Mouse (Mus musculus) lung, embryonic 16.5 days (tissue): Measurements from ENCODE around the gene Tmem132c. TPM values are rescaled to one million over a fixed set of nuclear protein-coding genes. Genes with fewer than 3 reads are reported as not detected.

Source experiments
- ATAC-seq: fragments of 200-750 bp; cut with Nextera tagmentation; 2 replicates; pipeline ENCODE4 v1.8.0; 2017; ENCODE audit warnings: low read depth, mild to moderate bottlenecking, moderate library complexity
- H3K27ac ChIP-seq: fragments of 300-500 bp; sonication (generic); 2 replicates; pipeline ENCODE4 v1.5.1; 2014; ENCODE audit warnings: mild to moderate bottlenecking, control low read depth, low read length
- H3K27me3 ChIP-seq: fragments of 300-500 bp; sonication (generic); 2 replicates; pipeline ENCODE4 v1.6.1; 2014; ENCODE audit warnings: low read depth, low read length, mixed read lengths; ENCODE audit not compliant: control insufficient read depth, insufficient read depth
- H3K36me3 ChIP-seq: fragments of 300-500 bp; sonication (generic); 2 replicates; pipeline ENCODE4 v1.6.1; 2014; ENCODE audit warnings: low read length; ENCODE audit not compliant: control insufficient read depth, insufficient read depth
- H3K4me1 ChIP-seq: fragments of 300-500 bp; sonication (generic); replicated peaks from 2 replicates; pipeline ENCODE4 v1.6.1; 2014; ENCODE audit warnings: low read length, mixed read lengths; ENCODE audit not compliant: control insufficient read depth, insufficient read depth
- H3K4me2 ChIP-seq: fragments of 300-500 bp; sonication (generic); 2 replicates; pipeline ENCODE4 v1.6.1; 2014; ENCODE audit warnings: low read depth, low read length, control low read depth
- H3K4me3 ChIP-seq: fragments of 300-500 bp; sonication (generic); 2 replicates; pipeline ENCODE4 v1.5.1; 2014; ENCODE audit warnings: mild to moderate bottlenecking, low read length, control low read depth
- H3K9ac ChIP-seq: fragments of 300-500 bp; sonication (generic); 2 replicates; pipeline ENCODE4 v1.6.1; 2014; ENCODE audit warnings: low read length, control low read depth
- H3K9me3 ChIP-seq: fragments of 300-500 bp; sonication (generic); 2 replicates; pipeline ENCODE4 v1.6.1; 2016; ENCODE audit warnings: low read length; ENCODE audit not compliant: control insufficient read depth
- WGBS: fragments of 180-500 bp; shearing (Covaris S2); extraction: QIAGEN DNeasy Blood & Tissue Kit; methylation state at CpG from one replicate; pipeline ENCODE4 v1.1.7; 2014; 5-methylcytosine and 5-hydroxymethylcytosine counted together
- polyA plus RNA-seq: library from polyadenylated mRNA; unstranded; fragments of >200 nt; fragmentation: Nextera tagmentation; extraction: Ambion mirVana; gene quantifications from 2 replicates; pipeline ENCODE4 v1.2.1, GENCODE M21; 2015

Gene Tmem132c
- polyA plus RNA-seq, 1 experiment from 2014 or later = 14.2 TPM

DNA sequence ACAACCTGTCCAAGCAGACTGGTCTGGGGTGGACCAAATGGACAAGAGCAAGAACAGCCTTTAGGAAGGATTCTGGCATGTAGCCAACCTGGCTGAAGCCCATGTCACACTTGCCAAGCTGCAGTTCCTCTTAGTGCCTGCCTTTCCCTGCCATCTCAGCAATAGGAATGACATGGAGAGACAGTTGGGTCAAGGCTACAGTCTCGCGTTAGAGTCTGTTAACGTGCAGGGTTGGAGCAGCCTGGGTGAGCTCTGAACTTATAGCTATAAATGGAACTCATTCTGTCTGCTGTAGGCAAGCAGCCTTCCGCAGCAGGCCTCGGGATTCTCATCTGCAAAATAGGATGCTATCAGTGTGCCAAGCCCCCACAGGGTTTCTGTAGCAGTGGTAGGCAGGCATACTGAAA, 305.0 kb downstream of the Tmem132c start:
- no peak overlapping the region for H3K27ac ChIP-seq
- H3K9ac ChIP-seq = no peak overlapping the region
- no peak overlapping the region for H3K4me2 ChIP-seq
- H3K4me1 ChIP-seq = no peaks in the 10 kb centered on the region
- no peaks in the 10 kb centered on the region for H3K36me3 ChIP-seq
- ATAC-seq = no peak
- H3K4me3 ChIP-seq = no peak overlapping the region
- 76% methylated on average over 5 of the region's 5 CpGs for WGBS
- H3K27me3 ChIP-seq = no peaks in the 10 kb centered on the region
- no peaks in the 10 kb centered on the region for H3K9me3 ChIP-seq

GRCm38 (mm10) chr5:127548136-127548535, 306.5 kb downstream of the Tmem132c start:
- 78% methylated on average over 2 of the region's 2 CpGs for WGBS
- H3K27ac ChIP-seq = no peak overlapping the region
- H3K4me1 ChIP-seq = no peaks in the 10 kb centered on the region
- no peaks in the 10 kb centered on the region for H3K9me3 ChIP-seq
- H3K4me2 ChIP-seq = no peak overlapping the region
- H3K4me3 ChIP-seq = no peak overlapping the region
- ATAC-seq = no peak
- H3K27me3 ChIP-seq = no peaks in the 10 kb centered on the region
- no peak overlapping the region for H3K9ac ChIP-seq
- H3K36me3 ChIP-seq = no peaks in the 10 kb centered on the region

DNA sequence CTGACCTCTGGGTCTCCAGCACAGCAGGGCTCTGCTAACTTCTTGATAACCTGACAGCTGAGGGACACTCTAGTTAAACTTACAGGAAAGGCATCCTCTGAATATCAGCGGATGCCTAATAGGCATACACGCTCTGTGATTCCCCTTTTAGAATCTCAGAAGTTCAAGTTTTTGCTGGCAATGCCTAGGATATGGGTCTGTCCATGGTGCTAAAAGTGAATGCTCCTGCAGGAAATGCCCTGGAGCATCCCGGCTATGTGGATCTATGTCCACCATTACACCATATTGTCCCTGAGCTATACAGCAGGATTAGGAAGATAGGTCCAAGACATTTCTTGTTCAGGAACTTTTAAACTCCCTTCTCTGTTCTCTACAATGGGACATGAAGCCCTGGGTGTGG, 319.5 kb downstream of the Tmem132c start:
- Histone ChIP-seq H3K4me2 (no peak overlapping the region), H3K9me3 (no peaks in the 10 kb centered on the region), H3K36me3 (peaks cover 5% of the 10 kb centered on the region), H3K27me3 (no peaks in the 10 kb centered on the region), H3K4me1 (no peaks in the 10 kb centered on the region), H3K9ac (no peak overlapping the region), H3K27ac (no peak overlapping the region), H3K4me3 (no peak overlapping the region)
- ATAC-seq = no peak
- WGBS = 80% methylated on average over 3 of the region's 3 CpGs

DNA sequence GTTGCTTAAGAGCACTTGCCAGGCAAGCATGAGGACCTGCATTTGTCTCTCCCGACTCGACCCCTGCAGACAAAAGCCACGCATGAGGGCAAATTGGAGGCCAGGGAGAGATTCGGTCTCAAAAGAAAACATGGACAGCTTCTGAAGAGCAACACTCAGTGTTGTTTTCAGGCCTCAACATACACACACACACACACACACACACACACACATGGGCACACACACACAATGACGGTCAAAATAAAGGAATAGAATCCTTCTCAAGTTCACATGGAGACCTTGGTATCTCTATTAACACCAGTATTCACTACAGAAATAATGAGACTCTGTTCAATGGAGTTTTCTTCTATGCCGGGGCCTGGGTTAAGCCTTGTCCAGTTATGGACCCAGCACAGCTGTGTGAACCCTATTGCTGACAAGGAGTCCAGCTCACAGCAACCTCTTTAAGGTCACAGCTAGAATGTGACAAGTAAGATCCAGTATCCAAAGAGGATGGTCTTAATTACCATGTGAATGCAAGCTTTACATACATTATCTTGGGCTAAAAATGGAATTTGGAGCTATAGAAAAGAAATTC, 325.6 kb downstream of the Tmem132c start:
- whole genome bisulfite sequencing = 82% methylated on average over 6 of the region's 6 CpGs

DNA sequence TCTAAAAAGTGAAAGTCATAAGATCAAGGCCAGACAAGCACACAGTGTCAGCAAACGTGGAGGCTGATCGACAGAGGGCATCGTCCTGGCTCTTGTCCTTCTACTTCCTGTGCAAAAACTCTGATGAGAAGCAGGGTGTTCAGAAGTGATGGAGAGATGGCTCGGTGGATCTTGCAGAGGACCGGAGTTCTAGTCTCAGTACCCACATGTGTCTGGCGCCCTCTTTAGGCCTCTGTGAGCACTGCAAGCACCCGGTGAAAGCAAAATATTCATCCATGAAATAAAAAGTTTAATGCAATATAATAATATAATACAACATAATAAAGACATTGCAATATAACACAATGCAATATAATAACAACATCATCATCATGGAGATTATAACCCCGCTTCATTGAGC, 335.8 kb downstream of the Tmem132c start:
- WGBS = 45% methylated on average over 8 of the region's 8 CpGs
- no peaks in the 10 kb centered on the region for H3K36me3 ChIP-seq
- no peak overlapping the region for H3K27ac ChIP-seq
- no peak overlapping the region for H3K4me3 ChIP-seq
- H3K9me3 ChIP-seq = no peaks in the 10 kb centered on the region
- no peaks in the 10 kb centered on the region for H3K4me1 ChIP-seq
- H3K4me2 ChIP-seq = no peak overlapping the region
- no peak for ATAC-seq
- no peaks in the 10 kb centered on the region for H3K27me3 ChIP-seq
- H3K9ac ChIP-seq = no peak overlapping the region

More for the DNA sequence above, 325.6 kb downstream of the Tmem132c start:
- no peak for ATAC-seq
- Histone ChIP-seq H3K36me3 (peaks cover 5% of the 10 kb centered on the region), H3K9ac (no peak overlapping the region), H3K4me1 (no peaks in the 10 kb centered on the region), H3K27ac (no peak overlapping the region), H3K4me2 (no peak overlapping the region), H3K9me3 (no peaks in the 10 kb centered on the region), H3K4me3 (no peak overlapping the region), H3K27me3 (no peaks in the 10 kb centered on the region)

DNA sequence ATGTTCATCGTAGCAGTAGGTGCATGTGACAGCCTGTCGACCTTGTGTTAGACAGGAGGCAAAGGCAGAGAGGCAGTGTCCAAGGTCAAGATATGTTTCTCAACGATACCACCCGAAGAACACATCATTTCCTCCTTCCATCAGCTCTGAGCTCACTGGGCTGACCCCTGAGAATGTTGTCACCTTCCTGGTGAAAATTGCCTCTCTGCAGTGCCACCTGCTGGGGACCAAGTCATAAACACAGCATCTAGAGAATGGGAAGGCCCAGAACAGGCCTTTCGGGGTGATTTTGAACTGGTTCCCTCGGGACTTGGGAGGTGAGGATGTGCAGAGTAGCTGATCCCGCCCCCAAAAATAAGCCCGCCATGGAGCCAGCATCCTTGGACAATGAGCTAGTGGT, 342.1 kb downstream of the Tmem132c start:
- ATAC-seq = no peak
- H3K27ac ChIP-seq = no peak overlapping the region
- H3K4me3 ChIP-seq = no peak overlapping the region
- H3K9ac ChIP-seq = no peak overlapping the region
- no peaks in the 10 kb centered on the region for H3K9me3 ChIP-seq
- no peaks in the 10 kb centered on the region for H3K27me3 ChIP-seq
- no peaks in the 10 kb centered on the region for H3K4me1 ChIP-seq
- no peaks in the 10 kb centered on the region for H3K36me3 ChIP-seq
- WGBS = 79% methylated on average over 8 of the region's 8 CpGs
- H3K4me2 ChIP-seq = no peak overlapping the region

DNA sequence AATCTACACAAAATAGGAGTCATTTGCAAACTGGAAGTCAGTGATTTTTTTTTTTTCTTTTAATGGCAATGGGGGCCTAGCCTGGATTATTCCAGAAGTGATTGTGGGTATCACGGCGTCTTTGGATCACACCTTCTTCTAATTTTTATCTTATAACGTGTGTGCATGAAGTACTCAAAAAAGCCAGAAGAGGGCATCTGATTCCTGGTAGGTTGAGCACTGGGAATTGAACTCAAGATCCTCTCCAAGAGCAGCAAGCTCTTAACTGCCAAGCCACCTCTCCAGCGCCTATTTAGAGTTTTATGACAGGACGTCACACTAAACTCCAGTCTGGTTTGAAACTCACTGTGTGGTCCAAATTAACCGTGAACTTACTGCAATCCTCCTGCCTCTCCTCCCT, 346.2 kb downstream of the Tmem132c start:
- Histone ChIP-seq H3K9me3 (no peaks in the 10 kb centered on the region), H3K9ac (no peak overlapping the region), H3K4me2 (no peak overlapping the region), H3K4me1 (no peaks in the 10 kb centered on the region), H3K4me3 (no peak overlapping the region), H3K27me3 (no peaks in the 10 kb centered on the region), H3K27ac (no peak overlapping the region), H3K36me3 (peaks cover 2% of the 10 kb centered on the region; the same call in 1 of the 2 replicates)
- no peak for ATAC-seq
- WGBS = 62% methylated on average over 6 of the region's 6 CpGs

- no peak overlapping the region for H3K4me3 ChIP-seq
- WGBS = 62% methylated on average over 5 of the region's 5 CpGs
- H3K36me3 ChIP-seq = peaks cover 31% of the 10 kb centered on the region
- H3K27me3 ChIP-seq = no peaks in the 10 kb centered on the region
- H3K9ac ChIP-seq = no peak overlapping the region
- no peak overlapping the region for H3K27ac ChIP-seq
- no peaks in the 10 kb centered on the region for H3K4me1 ChIP-seq
- H3K9me3 ChIP-seq = no peaks in the 10 kb centered on the region
- ATAC-seq = no peak
- no peak overlapping the region for H3K4me2 ChIP-seq
Observed at GRCm38 (mm10) chr5:127592406-127592805, 350.8 kb downstream of the Tmem132c start.

GRCm38 (mm10) chr5:127592854-127593253, 351.2 kb downstream of the Tmem132c start:
- Histone ChIP-seq H3K9ac (no peak overlapping the region), H3K27me3 (no peaks in the 10 kb centered on the region), H3K27ac (no peak overlapping the region), H3K4me3 (no peak overlapping the region), H3K36me3 (peaks cover 33% of the 10 kb centered on the region), H3K4me2 (no peak overlapping the region), H3K4me1 (no peaks in the 10 kb centered on the region), H3K9me3 (no peaks in the 10 kb centered on the region)
- WGBS = 75% methylated on average over 6 of the region's 6 CpGs
- ATAC-seq = no peak

DNA sequence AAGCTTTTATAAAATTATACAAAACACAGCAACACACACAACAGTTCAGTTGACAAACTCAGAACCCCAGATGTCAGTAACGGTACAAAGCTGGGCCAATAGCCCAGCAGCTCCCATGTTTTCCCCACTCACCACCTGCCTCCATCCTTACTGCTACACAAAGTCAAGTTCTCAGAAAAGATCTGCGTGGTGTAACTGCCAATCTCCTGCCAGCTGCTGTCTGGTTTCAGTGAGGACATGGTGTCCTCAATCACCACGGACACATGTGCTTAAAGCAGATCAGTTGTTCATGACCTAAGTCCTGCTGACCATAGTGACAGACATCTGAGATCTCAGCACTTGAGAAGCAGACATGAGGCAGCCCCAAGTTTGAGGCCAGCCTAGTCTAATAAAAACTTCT, 354.1 kb downstream of the Tmem132c start:
- Histone ChIP-seq H3K27me3 (no peaks in the 10 kb centered on the region), H3K9ac (no peak overlapping the region), H3K36me3 (peaks cover 53% of the 10 kb centered on the region), H3K4me2 (no peak overlapping the region), H3K4me1 (no peaks in the 10 kb centered on the region), H3K27ac (no peak overlapping the region), H3K9me3 (no peaks in the 10 kb centered on the region), H3K4me3 (no peak overlapping the region)
- no peak for ATAC-seq
- WGBS = 96% methylated on average over 3 of the region's 3 CpGs
